Mouse (Mus musculus) liver, embryonic 14.5 days (tissue): Measurements from ENCODE around the gene Mrpl49. TPM values are rescaled to one million over a fixed set of nuclear protein-coding genes. Genes with fewer than 3 reads are reported as not detected.

Experiments used
- ATAC-seq: fragments of 200-750 bp; cut with Nextera tagmentation; 2 replicates; pipeline ENCODE4 v1.8.0; 2017; ENCODE audit warnings: moderate number of reproducible peaks, mild to moderate bottlenecking, moderate library complexity; ENCODE audit not compliant: insufficient read depth
- DNase-seq, 3 experiments: peaks; one replicate each; pipeline ENCODE4 v3.0.0-alpha.2; 2012 to 2013; ENCODE audit warnings: low read depth in 3 of 3, low spot score in 3 of 3
- H3K27ac ChIP-seq: fragments of 300-500 bp; sonication (generic); 2 replicates; pipeline ENCODE4 v1.5.1; 2014; ENCODE audit warnings: moderate library complexity, mild to moderate bottlenecking, control low read depth, inconsistent platforms
- H3K27me3 ChIP-seq: fragments of 300-500 bp; sonication (generic); 2 replicates; pipeline ENCODE4 v1.6.1; 2014; ENCODE audit warnings: mild to moderate bottlenecking, low read length, moderate library complexity; ENCODE audit not compliant: control insufficient read depth, insufficient read depth
- H3K36me3 ChIP-seq: fragments of 300-500 bp; sonication (generic); replicated peaks from 2 replicates; pipeline ENCODE4 v1.6.1; 2014; ENCODE audit warnings: low read depth; ENCODE audit not compliant: control insufficient read depth, insufficient read depth
- H3K4me1 ChIP-seq, 2 experiments: fragments of 200-500 bp in 1 of 2; fragments of 300-500 bp in 1 of 2; sonication (generic) in 1 of 2; replicated peaks; 2 replicates each; pipeline ENCODE4 v1.6.1; 2012 to 2014; ENCODE audit warnings: antibody characterized with exemption in 1 of 2, inconsistent platforms in 1 of 2, low read length in 1 of 2; ENCODE audit not compliant: control insufficient read depth in 2 of 2, insufficient read depth in 2 of 2
- H3K4me2 ChIP-seq: fragments of 300-500 bp; sonication (generic); 2 replicates; pipeline ENCODE4 v1.6.1; 2014; ENCODE audit warnings: low read depth, mild to moderate bottlenecking, control low read depth, moderate library complexity
- H3K4me3 ChIP-seq, 2 experiments: fragments of 200-500 bp in 1 of 2; fragments of 300-500 bp in 1 of 2; sonication (generic) in 1 of 2; 2 replicates each; pipeline ENCODE4 v1.5.1; 2012 to 2014; ENCODE audit warnings: low read depth in 2 of 2, low read length in 2 of 2, mild to moderate bottlenecking in 2 of 2, control low read depth in 1 of 2, inconsistent platforms in 1 of 2, moderate library complexity in 1 of 2; ENCODE audit not compliant: insufficient read depth in 1 of 2
- H3K9ac ChIP-seq: fragments of 300-500 bp; sonication (generic); replicated peaks from 2 replicates; pipeline ENCODE4 v1.6.1; 2014; ENCODE audit warnings: mild to moderate bottlenecking, control low read depth, moderate library complexity
- H3K9me3 ChIP-seq: fragments of 300-500 bp; sonication (generic); 2 replicates; pipeline ENCODE4 v1.6.1; 2016; ENCODE audit warnings: low read length, mixed read lengths; ENCODE audit not compliant: control insufficient read depth
- CTCF ChIP-seq: IDR thresholded peaks from 2 replicates; pipeline ENCODE4 v1.5.1; 2016; ENCODE audit warnings: antibody characterized with exemption, low read depth, control low read depth
- EP300 ChIP-seq: IDR thresholded peaks from 2 replicates; pipeline ENCODE4 v1.6.1; 2016; ENCODE audit warnings: antibody characterized with exemption, low read depth
- WGBS: fragments of 180-500 bp; shearing (Covaris S2); extraction: QIAGEN DNeasy Blood & Tissue Kit; methylation state at CpG from one replicate; pipeline ENCODE4 v1.1.7; 2014; ENCODE audit not compliant: insufficient replicate concordance; 5-methylcytosine and 5-hydroxymethylcytosine counted together
- polyA plus RNA-seq, 2 experiments: library from polyadenylated mRNA; depleted of rRNA in 1 of 2; stranded (reverse) in 1 of 2; unstranded in 1 of 2; fragments of >200 nt; fragmentation: Nextera tagmentation in 1 of 2; extraction: Ambion mirVana in 1 of 2; gene quantifications; 2 replicates each; pipeline versions ENCODE4 v1.2.1 to v1.2.3; 2012 to 2014

Gene Mrpl49
- polyA plus RNA-seq, 2 experiments: 29.6 to 43.7 TPM

DNA sequence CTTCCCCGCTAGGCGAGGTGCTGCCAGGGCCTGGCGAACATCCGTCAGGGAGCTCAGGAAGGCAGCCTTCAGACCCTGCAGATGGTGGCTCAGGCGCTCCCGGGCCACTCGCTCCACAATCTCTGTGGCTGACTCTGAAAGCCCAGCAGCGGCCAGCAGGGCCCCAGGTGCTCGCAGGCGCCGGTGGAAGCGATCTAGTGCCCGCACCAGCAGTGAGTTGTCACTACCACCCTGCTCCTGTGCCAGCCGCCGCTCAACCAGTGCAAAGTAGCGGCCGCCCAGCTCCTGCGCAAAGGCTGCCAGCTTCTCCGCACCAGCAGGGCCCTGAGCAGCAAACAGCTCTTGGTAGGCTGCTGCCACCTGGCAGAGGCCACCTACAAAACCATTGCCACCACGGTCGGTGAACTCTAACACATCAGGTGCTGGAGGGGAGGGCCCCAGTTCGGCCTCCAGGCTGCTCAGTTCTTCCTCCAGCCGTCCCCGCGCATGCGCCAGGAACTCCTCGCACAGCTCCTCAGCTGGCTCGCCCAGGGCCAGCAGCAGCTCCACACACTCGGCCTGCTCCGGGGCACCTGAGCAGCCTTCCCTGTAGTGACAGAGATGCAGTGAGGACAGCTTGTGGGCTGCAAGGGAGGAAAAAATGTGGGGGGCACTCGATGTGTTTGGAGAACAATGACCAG is 13.1 kb upstream of the Mrpl49 start:
- ATAC-seq (no peak), DNase-seq (no peak)
- 87% methylated on average over 31 of the region's 31 CpGs for WGBS
- H3K9ac ChIP-seq: no peak overlapping the region
- no peak overlapping the region for H3K4me3 ChIP-seq
- H3K4me2 ChIP-seq: no peak overlapping the region
- TF ChIP-seq EP300: no peak
- TF ChIP-seq CTCF: no peak
- H3K36me3 ChIP-seq: 0 out of 2 replicates have a peak, but pooled peaks cover 3% of the 10 kb centered on the region
- no peak overlapping the region for H3K27ac ChIP-seq
- no peaks in the 10 kb centered on the region for H3K9me3 ChIP-seq
- peaks cover 5 to 7% of the 10 kb centered on the region in 2 experiments for H3K4me1 ChIP-seq
- no peaks in the 10 kb centered on the region for H3K27me3 ChIP-seq

DNA sequence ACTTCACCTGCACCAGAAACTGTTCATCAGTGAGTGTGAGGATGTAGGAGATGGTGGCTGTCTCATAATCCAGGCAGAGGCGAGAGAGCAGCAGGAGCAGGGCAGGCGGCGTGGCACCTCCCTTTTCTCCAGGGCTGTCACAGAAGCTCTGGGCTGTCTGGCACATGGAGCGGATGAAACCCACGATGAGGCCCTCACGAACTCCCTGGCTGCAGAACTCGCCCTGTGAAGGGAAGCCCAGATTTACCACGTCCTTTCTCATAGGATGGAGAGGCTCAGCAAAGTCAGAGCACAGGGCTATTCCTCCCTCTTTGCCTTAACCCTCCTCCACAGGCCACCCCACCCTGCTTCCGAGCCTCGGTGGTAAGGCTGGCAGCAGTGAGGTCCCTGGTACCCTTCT is 12.3 kb upstream of the Mrpl49 start:
- ATAC-seq: no peak
- TF ChIP-seq CTCF (no peak), EP300 (no peak)
- H3K27ac ChIP-seq: no peak overlapping the region
- WGBS: 80% methylated on average over 10 of the region's 10 CpGs
- H3K36me3 ChIP-seq: 0 out of 2 replicates have a peak, but pooled peaks cover 3% of the 10 kb centered on the region
- H3K27me3 ChIP-seq: no peaks in the 10 kb centered on the region
- H3K4me2 ChIP-seq: no peak overlapping the region
- H3K4me3 ChIP-seq: no peak overlapping the region
- H3K4me1 ChIP-seq: peaks cover 5 to 7% of the 10 kb centered on the region in 2 experiments
- H3K9me3 ChIP-seq: no peaks in the 10 kb centered on the region
- no peak for DNase-seq
- H3K9ac ChIP-seq: no peak overlapping the region

DNA sequence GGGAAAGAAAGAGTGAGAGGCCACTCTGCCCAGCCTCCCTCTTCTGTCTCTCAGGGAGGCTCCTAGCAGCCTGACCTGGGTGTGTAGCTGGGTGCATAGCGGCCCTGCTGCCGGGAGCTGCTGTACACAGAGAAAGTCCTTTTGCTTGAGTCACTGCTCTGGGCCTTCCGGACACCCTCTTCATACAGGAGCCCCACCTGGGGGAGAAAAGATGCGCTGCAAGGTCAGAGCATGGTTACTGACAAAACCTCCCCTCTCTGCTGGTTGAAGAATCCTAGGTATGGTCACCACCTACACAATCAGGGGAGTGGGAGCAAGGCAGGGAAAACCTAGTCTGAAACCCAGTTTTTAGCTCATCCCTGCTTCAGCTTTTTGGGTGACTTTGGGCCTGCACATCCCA is 11.4 kb upstream of the Mrpl49 start:
- Histone ChIP-seq H3K27me3 (no peaks in the 10 kb centered on the region), H3K27ac (no peak overlapping the region), H3K4me2 (no peak overlapping the region), H3K9ac (no peak overlapping the region), H3K9me3 (no peaks in the 10 kb centered on the region), H3K4me3 (no peak overlapping the region), H3K36me3 (0 out of 2 replicates have a peak, but pooled peaks cover 3% of the 10 kb centered on the region), H3K4me1 (peaks cover 5 to 7% of the 10 kb centered on the region in 2 experiments)
- TF ChIP-seq CTCF: no peak; the same call in 1 of the 2 replicates
- no peak for DNase-seq
- WGBS: 67% methylated on average over 4 of the region's 4 CpGs
- ATAC-seq: no peak

DNA sequence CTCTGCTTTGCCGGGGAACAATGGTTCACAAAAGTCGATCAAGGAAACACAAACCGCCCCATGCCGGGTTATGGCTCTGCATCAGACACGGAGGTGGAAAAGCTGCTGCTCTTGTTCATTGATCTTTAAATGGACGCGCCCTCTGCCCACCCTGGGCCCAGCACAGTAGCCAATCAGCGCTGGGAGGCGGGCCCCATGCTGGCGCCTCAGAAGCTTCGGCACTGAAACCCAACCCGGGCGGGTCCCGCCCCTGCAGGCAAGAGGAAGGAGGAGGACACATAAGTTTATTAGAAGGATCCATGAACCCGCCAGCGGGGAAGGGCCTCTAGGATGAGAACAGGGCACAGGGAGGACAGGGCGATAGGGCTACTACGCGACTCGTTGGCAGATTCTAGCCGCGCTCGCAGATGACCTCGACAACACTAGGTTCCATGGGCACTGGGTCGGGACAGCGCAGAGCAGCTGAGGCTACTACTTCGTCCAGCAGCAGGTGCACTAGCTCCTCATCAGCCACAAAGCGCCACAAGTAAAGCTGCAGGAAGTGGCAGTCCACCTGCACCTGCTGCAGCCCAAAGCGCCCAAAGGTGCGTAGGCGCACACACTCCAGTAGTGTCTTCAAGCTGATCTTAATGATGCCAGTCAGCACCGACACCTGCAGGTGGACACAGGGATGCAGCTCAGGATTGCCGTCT is 10.3 kb upstream of the Mrpl49 start, which contains the start of gene Tm7sf2:
Gene Tm7sf2, minus strand, starts transcription at position 650 of the 692 bp plus-strand sequence.
- Histone ChIP-seq H3K36me3 (0 out of 2 replicates have a peak, but pooled peaks cover 3% of the 10 kb centered on the region), H3K4me3 (peak within 1 kb of the TSS; percentile 51 to 60), H3K27ac (peak within 1 kb of the TSS; percentile 56), H3K4me1 (peaks cover 5 to 7% of the 10 kb centered on the region in 2 experiments), H3K9me3 (no peaks in the 10 kb centered on the region), H3K9ac (peak within 1 kb of the TSS; percentile 58), H3K27me3 (no peaks in the 10 kb centered on the region), H3K4me2 (peak within 1 kb of the TSS; percentile 88)
- peak; percentile 86 for ATAC-seq
- 0 out of 2 replicates have a peak, but pooled peaks have one; percentile 11 for TF ChIP-seq CTCF
- TF ChIP-seq EP300: no peak
- peak; percentile 80 to 84 (median 80) for DNase-seq
- 17% methylated on average over 33 of the region's 33 CpGs for WGBS
